Mouse (Mus musculus) limb, embryonic 13.5 days (tissue): ENCODE data around the gene Hspg2. TPM values are rescaled to one million over a fixed set of nuclear protein-coding genes. Genes with fewer than 3 reads are reported as not detected.
"Not testable (repeated sequence)": the region's sequence is repeated elsewhere in the genome, so short reads cannot be mapped to it uniquely, and the experiment has no call there.

Experiments used
- ATAC-seq: fragments of 200-750 bp; cut with Nextera tagmentation; 2 replicates; pipeline ENCODE4 v1.8.0; 2017; ENCODE audit warnings: low read depth, moderate number of reproducible peaks, moderate TSS enrichment; ENCODE audit not compliant: low FRiP score
- H3K27ac ChIP-seq: fragments of 300-500 bp; sonication (generic); 2 replicates; pipeline ENCODE4 v1.5.1; 2015; ENCODE audit warnings: inconsistent platforms, mild to moderate bottlenecking, moderate library complexity
- H3K27me3 ChIP-seq: fragments of 300-500 bp; sonication (generic); 2 replicates; pipeline ENCODE4 v1.6.1; 2015; ENCODE audit warnings: mild to moderate bottlenecking, inconsistent platforms
- H3K36me3 ChIP-seq: fragments of 300-500 bp; sonication (generic); 2 replicates; pipeline ENCODE4 v1.6.1; 2015; ENCODE audit warnings: inconsistent platforms, mild to moderate bottlenecking, moderate library complexity
- H3K4me1 ChIP-seq: fragments of 300-500 bp; sonication (generic); 2 replicates; pipeline ENCODE4 v1.6.1; 2015; ENCODE audit warnings: inconsistent platforms
- H3K4me2 ChIP-seq: fragments of 300-500 bp; sonication (generic); replicated peaks from 2 replicates; pipeline ENCODE4 v1.6.1; 2015; ENCODE audit warnings: inconsistent platforms, mild to moderate bottlenecking, moderate library complexity
- H3K4me3 ChIP-seq: fragments of 300-500 bp; sonication (generic); 2 replicates; pipeline ENCODE4 v1.5.1; 2015; ENCODE audit warnings: moderate library complexity, mild to moderate bottlenecking, inconsistent platforms
- H3K9ac ChIP-seq: fragments of 300-500 bp; sonication (generic); 2 replicates; pipeline ENCODE4 v1.6.1; 2015; ENCODE audit warnings: mild to moderate bottlenecking, inconsistent platforms
- H3K9me3 ChIP-seq: fragments of 300-500 bp; sonication (generic); 2 replicates; pipeline ENCODE4 v1.6.1; 2016; ENCODE audit warnings: inconsistent platforms
- WGBS: fragments of 180-500 bp; shearing (Covaris S2); methylation state at CpG from one replicate; pipeline ENCODE4 v1.1.7; 2015; 5-methylcytosine and 5-hydroxymethylcytosine counted together
- polyA plus RNA-seq: library from polyadenylated mRNA; unstranded; fragments of >200 nt; fragmentation: Nextera tagmentation; extraction: Ambion mirVana; gene quantifications from 2 replicates; pipeline ENCODE4 v1.2.1, GENCODE M21; 2015

Gene Hspg2
- polyA plus RNA-seq: 29.4 and 29.6 TPM in 2 replicates

GRCm38 (mm10) chr4:137468260-137469080 is at the start of gene Hspg2:
Gene Hspg2 (plus strand): TSS chr4:137468769.
- Histone ChIP-seq H3K9ac (peak within 1 kb of the TSS; percentile 89), H3K36me3 (no peaks in the 10 kb centered on the region), H3K4me1 (peaks cover 60% of the 10 kb centered on the region), H3K27me3 (no peaks in the 10 kb centered on the region), H3K27ac (peak within 1 kb of the TSS; percentile 85), H3K4me2 (peak within 1 kb of the TSS; percentile 85), H3K9me3 (no peaks in the 10 kb centered on the region), H3K4me3 (peak within 1 kb of the TSS; percentile 80)
- peak; percentile 89 for ATAC-seq
- under 1% methylated on average over 63 of the region's 72 CpGs for WGBS

GRCm38 (mm10) chr4:137430502-137430901 is 38.1 kb upstream of the Hspg2 start, which contains the start of gene Cela3b:
Gene Cela3b (minus strand): TSS chr4:137430540.
- Histone ChIP-seq H3K4me2 (no peak within 1 kb of the TSS), H3K36me3 (no peaks in the 10 kb centered on the region), H3K4me3 (no peak within 1 kb of the TSS), H3K9me3 (no peaks in the 10 kb centered on the region), H3K27ac (no peak within 1 kb of the TSS), H3K4me1 (no peaks in the 10 kb centered on the region), H3K27me3 (no peaks in the 10 kb centered on the region), H3K9ac (no peak within 1 kb of the TSS)
- ATAC-seq: no peak
- WGBS: 77% methylated on average over 4 of the region's 4 CpGs

- not testable (repeated sequence) for H3K9ac ChIP-seq, H3K4me3 ChIP-seq, H3K4me1 ChIP-seq, H3K36me3 ChIP-seq, H3K9me3 ChIP-seq, H3K27ac ChIP-seq, H3K27me3 ChIP-seq, H3K4me2 ChIP-seq, ATAC-seq
- 74% methylated on average over 10 of the region's 10 CpGs for WGBS
Observed at GRCm38 (mm10) chr4:137432700-137433550, 35.6 kb upstream of the Hspg2 start.

DNA sequence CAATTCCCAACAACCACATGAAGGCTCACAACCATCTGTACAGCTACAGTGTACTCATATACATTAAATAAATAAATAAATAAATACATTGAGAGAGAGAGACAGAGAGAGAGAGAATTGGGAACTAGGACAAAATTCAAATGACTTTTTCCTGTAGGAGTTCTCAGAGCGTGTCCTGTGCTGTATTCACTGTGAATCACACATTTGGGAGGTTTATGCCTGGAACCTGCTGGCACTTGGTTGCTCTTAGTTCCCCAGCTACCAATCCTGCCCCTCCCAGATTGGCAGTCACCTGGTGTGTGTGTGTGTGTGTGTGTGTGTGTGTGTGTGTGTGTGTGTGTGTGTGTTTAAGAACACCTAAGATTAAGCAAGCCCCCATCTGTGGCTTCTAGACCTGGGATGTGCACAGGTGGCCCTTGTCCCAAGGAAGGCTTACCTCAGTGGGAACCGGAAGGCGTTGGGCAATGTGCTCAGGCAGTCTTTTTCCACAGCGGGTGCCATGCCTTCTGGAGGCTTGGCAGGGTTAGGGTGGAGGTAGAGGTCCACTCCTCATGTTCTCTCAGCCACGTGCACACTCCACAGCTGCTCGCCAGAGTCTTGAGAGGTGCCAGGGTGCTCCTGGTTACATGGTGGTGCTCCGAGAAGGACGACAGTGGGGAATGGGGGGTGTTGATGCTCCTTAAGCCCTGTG is 31.4 kb upstream of the Hspg2 start:
- Histone ChIP-seq H3K4me1 (no peaks in the 10 kb centered on the region), H3K9ac (no peak overlapping the region), H3K27me3 (no peaks in the 10 kb centered on the region), H3K27ac (no peak overlapping the region), H3K4me2 (no peak overlapping the region), H3K9me3 (no peaks in the 10 kb centered on the region), H3K36me3 (no peaks in the 10 kb centered on the region), H3K4me3 (no peak overlapping the region)
- 87% methylated on average over 8 of the region's 8 CpGs for WGBS
- no peak for ATAC-seq

DNA sequence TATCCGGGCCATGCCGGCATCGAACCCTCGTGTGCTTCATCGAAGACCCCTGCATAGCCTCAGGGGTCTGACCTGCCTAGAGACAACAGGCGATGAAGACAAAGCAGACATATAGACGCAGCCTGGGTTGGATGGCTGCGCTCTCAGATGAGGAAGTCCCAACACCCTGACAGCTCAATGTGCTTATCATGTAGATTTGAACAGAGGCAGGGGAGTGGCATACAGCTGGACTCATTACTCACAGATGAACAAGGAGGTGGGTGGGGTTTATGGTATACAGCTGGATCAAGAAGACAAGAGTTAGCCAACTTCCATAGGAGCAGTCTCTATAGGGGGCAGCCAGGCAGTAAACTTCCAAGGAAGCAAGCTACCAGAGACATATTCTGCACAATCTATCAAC is 29.7 kb upstream of the Hspg2 start:
- no peaks in the 10 kb centered on the region for H3K4me1 ChIP-seq
- no peak overlapping the region for H3K9ac ChIP-seq
- no peaks in the 10 kb centered on the region for H3K36me3 ChIP-seq
- no peak overlapping the region for H3K4me3 ChIP-seq
- 87% methylated on average over 8 of the region's 8 CpGs for WGBS
- ATAC-seq: no peak
- no peak overlapping the region for H3K4me2 ChIP-seq
- H3K27me3 ChIP-seq: no peaks in the 10 kb centered on the region
- H3K9me3 ChIP-seq: no peaks in the 10 kb centered on the region
- H3K27ac ChIP-seq: no peak overlapping the region

DNA sequence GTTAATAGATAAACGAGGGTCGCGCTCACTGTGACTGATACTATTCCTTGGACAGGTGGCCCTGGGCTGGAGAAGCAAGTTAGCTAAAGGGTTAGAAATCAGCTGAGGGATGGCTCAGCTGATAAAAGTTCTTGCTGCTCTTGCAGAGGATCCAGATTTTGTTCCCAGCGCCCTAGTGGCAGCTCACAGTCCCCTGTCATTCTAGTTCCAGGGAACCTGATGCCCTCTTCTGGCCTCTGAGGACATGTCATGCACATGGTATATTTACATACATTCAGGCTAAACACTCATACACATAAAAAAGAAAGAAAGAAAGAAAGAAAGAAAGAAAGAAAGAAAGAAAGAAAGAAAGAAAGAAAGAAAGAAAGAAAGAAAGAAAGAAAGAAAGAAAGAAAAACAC is 27.2 kb upstream of the Hspg2 start:
- Histone ChIP-seq H3K4me3 (no peak overlapping the region), H3K4me1 (no peaks in the 10 kb centered on the region), H3K36me3 (no peaks in the 10 kb centered on the region), H3K27ac (no peak overlapping the region), H3K9ac (no peak overlapping the region), H3K9me3 (no peaks in the 10 kb centered on the region), H3K27me3 (no peaks in the 10 kb centered on the region), H3K4me2 (no peak overlapping the region)
- no peak for ATAC-seq
- 83% methylated on average over 4 of the region's 4 CpGs for WGBS

- Histone ChIP-seq H3K9me3 (no peaks in the 10 kb centered on the region), H3K4me3 (no peak overlapping the region), H3K36me3 (no peaks in the 10 kb centered on the region), H3K4me2 (no peak overlapping the region), H3K4me1 (peaks cover 10% of the 10 kb centered on the region), H3K27me3 (no peaks in the 10 kb centered on the region), H3K9ac (no peak overlapping the region), H3K27ac (no peak overlapping the region)
- WGBS: 25% methylated on average over 5 of the region's 5 CpGs
- ATAC-seq: no peak
Observed at GRCm38 (mm10) chr4:137443625-137444024, 24.9 kb upstream of the Hspg2 start.

DNA sequence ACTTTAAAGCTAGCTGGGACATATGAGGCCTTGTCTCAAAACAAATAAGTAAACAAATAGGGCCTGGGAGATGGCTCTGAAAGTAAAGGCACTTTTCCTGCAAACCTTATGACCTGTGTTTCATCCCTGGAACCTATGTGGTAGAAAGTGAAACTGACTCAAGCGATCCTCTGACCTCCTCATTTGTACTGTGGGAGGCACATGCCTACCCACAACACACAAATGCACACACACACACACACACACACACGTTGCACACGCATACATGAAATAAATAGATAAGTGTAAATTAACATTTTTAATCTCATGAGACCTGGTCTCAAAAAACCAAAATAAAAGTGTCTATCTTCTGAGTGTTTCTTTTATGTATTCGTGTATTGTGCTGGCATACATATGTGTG is 22.7 kb upstream of the Hspg2 start:
- Histone ChIP-seq H3K4me1 (peaks cover 15% of the 10 kb centered on the region), H3K27ac (no peak overlapping the region), H3K27me3 (no peaks in the 10 kb centered on the region), H3K9me3 (no peaks in the 10 kb centered on the region), H3K4me3 (no peak overlapping the region), H3K36me3 (no peaks in the 10 kb centered on the region), H3K4me2 (no peak overlapping the region), H3K9ac (no peak overlapping the region)
- no peak for ATAC-seq
- WGBS: 90% methylated on average over 4 of the region's 4 CpGs

GRCm38 (mm10) chr4:137447363-137448196 is 21.0 kb upstream of the Hspg2 start:
- 58% methylated on average over 7 of the region's 7 CpGs for WGBS
- H3K27me3 ChIP-seq: no peaks in the 10 kb centered on the region
- no peak overlapping the region for H3K4me3 ChIP-seq
- H3K9ac ChIP-seq: 0 out of 2 replicates have a peak overlapping the region, but pooled peaks have one; percentile 43
- peaks cover 15% of the 10 kb centered on the region for H3K4me1 ChIP-seq
- no peak for ATAC-seq
- no peaks in the 10 kb centered on the region for H3K9me3 ChIP-seq
- no peaks in the 10 kb centered on the region for H3K36me3 ChIP-seq
- H3K4me2 ChIP-seq: 0 out of 2 replicates have a peak overlapping the region, but pooled peaks have one; percentile 7
- no peak overlapping the region for H3K27ac ChIP-seq

- no peaks in the 10 kb centered on the region for H3K9me3 ChIP-seq
- 0 out of 2 replicates have a peak overlapping the region, but pooled peaks have one; percentile 7 for H3K4me2 ChIP-seq
- no peak overlapping the region for H3K4me3 ChIP-seq
- ATAC-seq: no peak
- WGBS: 34% methylated on average over 6 of the region's 6 CpGs
- H3K27me3 ChIP-seq: no peaks in the 10 kb centered on the region
- H3K9ac ChIP-seq: peak overlapping the region; percentile 43; the same call in 1 of the 2 replicates
- H3K27ac ChIP-seq: no peak overlapping the region
- H3K36me3 ChIP-seq: no peaks in the 10 kb centered on the region
- H3K4me1 ChIP-seq: peaks cover 15% of the 10 kb centered on the region
Observed at GRCm38 (mm10) chr4:137448197-137448596, 20.4 kb upstream of the Hspg2 start.

GRCm38 (mm10) chr4:137448641-137449040 is 19.9 kb upstream of the Hspg2 start:
- Histone ChIP-seq H3K36me3 (no peaks in the 10 kb centered on the region), H3K4me1 (peaks cover 15% of the 10 kb centered on the region), H3K27ac (no peak overlapping the region; the same call in 1 of the 2 replicates), H3K27me3 (no peaks in the 10 kb centered on the region), H3K9me3 (no peaks in the 10 kb centered on the region), H3K4me3 (no peak overlapping the region), H3K4me2 (no peak overlapping the region), H3K9ac (peak overlapping the region; percentile 43; the same call in 1 of the 2 replicates)
- 48% methylated on average over 2 of the region's 2 CpGs for WGBS
- no peak for ATAC-seq
